Mouse (Mus musculus): Measurements from ENCODE around the gene St6galnac1.

The St6galnac1 gene

DNA sequence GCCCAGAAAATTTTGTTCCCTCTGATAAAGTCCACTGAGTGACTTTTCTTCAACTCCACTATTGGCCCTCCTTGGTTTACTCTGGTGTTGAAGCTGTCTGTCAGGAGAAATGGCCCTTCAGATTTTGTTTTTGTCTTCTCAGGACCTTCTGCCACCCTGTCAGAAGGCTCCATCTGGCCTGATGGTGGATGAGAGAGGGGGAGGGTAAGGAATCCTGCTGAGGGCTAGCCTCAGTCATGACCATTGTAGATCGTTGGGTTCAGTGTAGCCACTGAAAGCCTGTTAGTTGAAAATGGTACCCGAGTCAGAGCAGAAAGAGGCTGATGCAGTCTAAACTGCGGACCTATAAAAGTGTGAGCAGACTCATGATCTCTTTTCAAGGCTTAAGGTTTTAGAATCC, 49.2 kb downstream of the St6galnac1 start:
- no peak for DNase-seq (ENCODE audit: low read depth)

DNA sequence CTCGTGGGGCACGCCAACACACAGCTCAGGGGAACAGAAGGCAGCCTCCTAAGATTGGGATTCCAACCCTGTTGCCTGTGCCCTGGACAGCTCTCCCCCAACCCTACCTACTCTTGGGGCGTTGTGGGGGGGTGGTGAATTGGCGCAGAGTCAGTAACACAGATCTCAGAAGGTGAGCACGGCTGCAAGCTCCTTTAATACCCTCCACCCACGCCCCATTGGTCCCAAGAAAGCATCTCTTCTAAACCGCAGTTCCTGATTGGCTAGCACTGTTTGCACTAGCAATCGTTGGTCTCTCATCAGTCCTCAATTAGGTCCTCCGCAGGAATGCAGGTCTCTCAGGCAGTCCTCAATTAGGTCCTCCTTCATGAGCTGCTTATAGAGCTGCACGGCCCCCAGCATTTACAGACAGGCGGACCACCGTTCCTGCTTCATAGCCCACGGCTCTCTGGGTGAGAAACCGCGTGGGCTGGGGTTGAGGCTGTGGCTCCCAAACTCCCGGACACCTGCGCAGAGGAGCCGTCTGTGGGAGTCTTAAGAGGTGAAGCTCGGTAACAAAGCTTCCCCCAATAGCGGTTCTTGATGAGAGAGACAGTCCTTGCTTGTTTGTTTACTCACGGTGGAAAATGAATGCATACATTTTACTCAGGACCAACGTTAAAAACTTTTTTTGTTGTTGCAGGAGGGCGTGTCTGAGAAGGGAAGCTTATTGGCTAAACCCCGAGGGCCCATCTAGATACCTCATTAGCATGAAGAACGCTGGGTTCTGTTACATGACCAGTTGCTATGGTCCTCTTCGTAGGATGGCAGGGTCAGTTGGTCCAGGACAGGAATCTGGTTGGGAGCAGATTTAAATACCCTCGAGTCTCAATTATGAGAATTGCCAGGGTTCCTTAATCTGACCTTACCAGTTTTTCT, 50.0 kb downstream of the St6galnac1 start:
- DNase-seq (ENCODE audit: low read depth): no peak

DNA sequence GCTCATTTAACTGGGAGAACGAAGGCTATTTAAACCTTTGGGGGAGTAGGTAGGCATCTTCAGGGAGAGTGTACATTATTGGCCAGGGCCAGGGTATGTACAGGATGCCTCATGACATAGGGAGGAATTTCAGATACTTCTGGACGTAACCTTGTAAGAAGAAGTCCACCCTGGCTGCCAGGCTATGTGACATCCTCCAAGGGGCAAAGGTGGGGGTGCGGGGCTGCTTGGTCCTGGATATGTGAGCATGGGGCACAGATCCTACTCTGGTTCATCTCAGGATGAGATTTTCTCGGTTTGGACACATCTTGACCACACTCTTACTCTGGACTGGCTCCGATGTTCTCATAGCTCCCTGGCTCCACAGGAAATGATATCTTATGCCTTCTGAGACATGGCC, 52.2 kb downstream of the St6galnac1 start:
- no peak for DNase-seq (ENCODE audit: low read depth)

DNA sequence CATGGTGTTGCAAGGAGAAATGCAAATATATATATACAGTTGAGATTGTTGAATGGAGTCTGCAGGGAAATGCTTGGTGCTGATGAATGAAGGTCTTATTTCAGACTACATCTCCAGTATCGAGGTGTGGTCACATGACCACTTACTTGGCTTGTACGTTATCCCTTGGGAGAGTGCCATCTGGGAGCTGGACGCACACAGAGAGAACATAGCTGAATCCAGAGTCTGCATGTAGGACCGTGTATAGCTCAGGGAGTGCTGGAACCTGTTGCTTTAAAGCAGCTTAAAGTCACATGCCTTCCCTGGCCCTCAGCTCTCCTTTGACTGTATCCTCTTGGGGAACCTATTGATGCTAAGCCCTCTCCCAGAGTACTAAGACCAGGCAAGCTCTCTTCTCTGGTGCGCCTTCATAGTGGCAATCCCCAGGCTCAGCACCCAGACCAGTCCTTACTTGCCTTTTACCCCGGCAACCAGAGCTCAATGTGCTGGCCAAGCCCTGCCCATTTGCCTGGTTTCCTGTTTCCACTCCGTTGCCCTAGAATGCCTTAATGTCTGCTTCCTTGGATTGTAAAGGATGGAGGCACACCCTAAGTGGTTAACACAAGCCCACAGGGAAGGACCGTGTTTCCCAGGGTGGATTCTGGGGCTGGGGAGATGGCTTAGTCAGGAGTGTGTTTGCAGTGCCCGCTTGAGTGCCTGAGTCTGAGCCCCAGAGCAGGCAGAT, 53.6 kb downstream of the St6galnac1 start:
- DNase-seq (ENCODE audit: low read depth): no peak

DNA sequence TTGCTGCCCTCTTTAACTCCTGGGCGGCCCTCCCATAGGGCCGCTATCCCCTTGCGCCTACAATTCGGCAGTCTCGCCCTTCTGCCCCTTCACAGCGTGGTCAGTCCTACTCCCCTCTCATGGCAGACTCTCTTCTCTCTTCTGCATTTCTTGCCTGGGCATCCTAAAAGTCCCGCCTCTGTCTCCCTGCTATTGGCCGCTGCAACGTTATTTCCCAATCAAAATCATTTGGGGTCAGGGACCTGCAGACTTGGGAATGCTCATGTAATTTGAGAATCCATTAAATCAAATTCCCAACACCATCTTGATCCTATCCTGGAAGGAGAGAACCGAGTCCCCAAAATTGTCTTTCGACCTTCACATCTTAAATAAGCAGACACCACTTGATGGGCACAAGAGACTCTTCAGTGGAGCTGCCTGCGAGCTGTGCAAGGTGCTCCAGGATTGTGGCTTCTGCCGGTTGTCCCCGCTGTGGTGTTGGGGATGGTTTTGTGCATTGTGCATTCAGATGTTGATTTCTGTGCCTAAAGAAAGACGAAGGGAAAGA, 54.9 kb downstream of the St6galnac1 start:
- DNase-seq (ENCODE audit: low read depth): no peak
